Mouse (Mus musculus) limb, embryonic 14.5 days (tissue): ENCODE measurements around the gene Jade1. TPM values are rescaled to one million over a fixed set of nuclear protein-coding genes. Genes with fewer than 3 reads are reported as not detected.

ENCODE experiments used
- ATAC-seq: fragments of 200-750 bp; cut with Nextera tagmentation; 2 replicates; pipeline ENCODE4 v1.8.0; 2017; ENCODE audit warnings: low read depth, moderate number of reproducible peaks, moderate TSS enrichment; ENCODE audit not compliant: low FRiP score
- DNase-seq: peaks from one replicate; pipeline ENCODE4 v3.0.0-alpha.2; 2015; ENCODE audit warnings: low spot score
- H3K27ac ChIP-seq: fragments of 300-500 bp; sonication (generic); replicated peaks from 2 replicates; pipeline ENCODE4 v1.5.1; 2014; ENCODE audit warnings: low read depth, mild to moderate bottlenecking, low read length, moderate library complexity, mixed read lengths
- H3K27me3 ChIP-seq: fragments of 300-500 bp; sonication (generic); 2 replicates; pipeline ENCODE4 v1.6.1; 2014; ENCODE audit warnings: low read length, mixed read lengths; ENCODE audit not compliant: control insufficient read depth, insufficient read depth
- H3K36me3 ChIP-seq: fragments of 300-500 bp; sonication (generic); 2 replicates; pipeline ENCODE4 v1.6.1; 2014; ENCODE audit warnings: mild to moderate bottlenecking, low read length, moderate library complexity, mixed read lengths; ENCODE audit not compliant: control insufficient read depth, insufficient read depth
- H3K4me1 ChIP-seq: fragments of 300-500 bp; sonication (generic); 2 replicates; pipeline ENCODE4 v1.6.1; 2014; ENCODE audit warnings: antibody characterized with exemption, low read length, mixed read lengths; ENCODE audit not compliant: control insufficient read depth, insufficient read depth
- H3K4me2 ChIP-seq: fragments of 300-500 bp; sonication (generic); replicated peaks from 2 replicates; pipeline ENCODE4 v1.6.1; 2014; ENCODE audit warnings: low read depth, mild to moderate bottlenecking, low read length, moderate library complexity; ENCODE audit not compliant: severe bottlenecking
- H3K4me3 ChIP-seq: fragments of 300-500 bp; sonication (generic); replicated peaks from 2 replicates; pipeline ENCODE4 v1.5.1; 2014; ENCODE audit warnings: low read length
- H3K9ac ChIP-seq: fragments of 300-500 bp; sonication (generic); 2 replicates; pipeline ENCODE4 v1.6.1; 2014; ENCODE audit warnings: mild to moderate bottlenecking, low read depth, low read length, moderate library complexity; ENCODE audit not compliant: severe bottlenecking
- H3K9me3 ChIP-seq: fragments of 300-500 bp; sonication (generic); 2 replicates; pipeline ENCODE4 v1.6.1; 2016; ENCODE audit warnings: low read length; ENCODE audit not compliant: control insufficient read depth
- POLR2A ChIP-seq: fragments of 200-500 bp; IDR thresholded peaks from 2 replicates; pipeline ENCODE4 v1.8.0; 2012; ENCODE audit warnings: inconsistent platforms, mild to moderate bottlenecking, moderate library complexity, borderline replicate concordance; ENCODE audit not compliant: insufficient read depth, insufficient read length; ENCODE audit errors: extremely low read depth
- WGBS: fragments of 180-500 bp; shearing (Covaris S2); extraction: QIAGEN DNeasy Blood & Tissue Kit; methylation state at CpG from one replicate; pipeline ENCODE4 v1.1.7; 2014; 5-methylcytosine and 5-hydroxymethylcytosine counted together
- polyA plus RNA-seq, 2 experiments: library from polyadenylated mRNA; depleted of rRNA in 1 of 2; stranded (reverse) in 1 of 2; unstranded in 1 of 2; fragments of >200 nt; fragmentation: Nextera tagmentation in 1 of 2; extraction: Ambion mirVana in 1 of 2; gene quantifications; 2 replicates each; pipeline versions ENCODE4 v1.2.1 to v1.2.3; 2012 to 2014

The Jade1 gene
- polyA plus RNA-seq, 2 experiments: 8.8 to 12.8 TPM

- no peak overlapping the region for H3K27ac ChIP-seq
- peaks cover 7% of the 10 kb centered on the region for H3K36me3 ChIP-seq
- TF ChIP-seq POLR2A: no peak
- peaks cover 13% of the 10 kb centered on the region; the same call in 1 of the 2 replicates for H3K4me1 ChIP-seq
- no peak overlapping the region for H3K4me2 ChIP-seq
- no peaks in the 10 kb centered on the region for H3K9me3 ChIP-seq
- DNase-seq: no peak
- WGBS: 84% methylated on average over 7 of the region's 7 CpGs
- H3K4me3 ChIP-seq: no peak overlapping the region
- no peak overlapping the region for H3K9ac ChIP-seq
- H3K27me3 ChIP-seq: no peaks in the 10 kb centered on the region
- no peak for ATAC-seq
These were observed 37.3 kb downstream of the Jade1 start for GRCm38 (mm10) chr3:41592805-41593204.

GRCm38 (mm10) chr3:41594097-41594879 lies 38.8 kb downstream of the Jade1 start:
- no peaks in the 10 kb centered on the region for H3K9me3 ChIP-seq
- no peak overlapping the region for H3K9ac ChIP-seq

GRCm38 (mm10) chr3:41595010-41595409 lies 39.5 kb downstream of the Jade1 start:
- Histone ChIP-seq H3K4me1 (0 out of 2 replicates have a peak, but pooled peaks cover 3% of the 10 kb centered on the region), H3K27ac (no peak overlapping the region), H3K9me3 (no peaks in the 10 kb centered on the region), H3K27me3 (no peaks in the 10 kb centered on the region), H3K9ac (no peak overlapping the region), H3K4me2 (no peak overlapping the region), H3K4me3 (no peak overlapping the region), H3K36me3 (peaks cover 17% of the 10 kb centered on the region)
- TF ChIP-seq POLR2A: no peak
- no peak for DNase-seq
- WGBS: 95% methylated on average over 4 of the region's 4 CpGs
- ATAC-seq: no peak

More at GRCm38 (mm10) chr3:41594097-41594879, 38.8 kb downstream of the Jade1 start:
- peaks cover 15% of the 10 kb centered on the region for H3K36me3 ChIP-seq
- ATAC-seq: no peak
- H3K27ac ChIP-seq: no peak overlapping the region
- H3K27me3 ChIP-seq: no peaks in the 10 kb centered on the region
- 63% methylated on average over 9 of the region's 9 CpGs for WGBS
- H3K4me3 ChIP-seq: no peak overlapping the region
- peaks cover 3% of the 10 kb centered on the region; the same call in 1 of the 2 replicates for H3K4me1 ChIP-seq
- DNase-seq: no peak
- H3K4me2 ChIP-seq: no peak overlapping the region
- TF ChIP-seq POLR2A: no peak

GRCm38 (mm10) chr3:41597036-41597435 lies 41.5 kb downstream of the Jade1 start:
- Histone ChIP-seq H3K9ac (no peak overlapping the region), H3K36me3 (peaks cover 21% of the 10 kb centered on the region)
- no peak for ATAC-seq

GRCm38 (mm10) chr3:41598412-41598811 lies 42.9 kb downstream of the Jade1 start:
- Histone ChIP-seq H3K27me3 (no peaks in the 10 kb centered on the region), H3K4me3 (no peak overlapping the region), H3K4me1 (peaks cover 8% of the 10 kb centered on the region), H3K9me3 (no peaks in the 10 kb centered on the region), H3K9ac (no peak overlapping the region), H3K4me2 (no peak overlapping the region), H3K36me3 (peaks cover 21% of the 10 kb centered on the region), H3K27ac (no peak overlapping the region)
- TF ChIP-seq POLR2A: no peak
- DNase-seq (no peak), ATAC-seq (no peak)
- WGBS: 73% methylated on average over 9 of the region's 9 CpGs

More at GRCm38 (mm10) chr3:41597036-41597435, 41.5 kb downstream of the Jade1 start:
- no peaks in the 10 kb centered on the region for H3K27me3 ChIP-seq
- no peaks in the 10 kb centered on the region for H3K9me3 ChIP-seq
- 0 out of 2 replicates have a peak, but pooled peaks cover 3% of the 10 kb centered on the region for H3K4me1 ChIP-seq
- H3K4me3 ChIP-seq: no peak overlapping the region
- no peak overlapping the region for H3K27ac ChIP-seq
- H3K4me2 ChIP-seq: no peak overlapping the region
- TF ChIP-seq POLR2A: no peak
- whole genome bisulfite sequencing: 95% methylated on average over 8 of the region's 8 CpGs
- DNase-seq: no peak

- Histone ChIP-seq H3K9ac (no peak overlapping the region), H3K36me3 (peaks cover 15% of the 10 kb centered on the region), H3K9me3 (no peaks in the 10 kb centered on the region), H3K4me3 (no peak overlapping the region), H3K4me2 (no peak overlapping the region), H3K4me1 (peaks cover 8% of the 10 kb centered on the region), H3K27me3 (no peaks in the 10 kb centered on the region), H3K27ac (no peak overlapping the region)
- ATAC-seq (no peak), DNase-seq (no peak)
- no peak for TF ChIP-seq POLR2A
- 95% methylated on average over 10 of the region's 10 CpGs for WGBS
These were observed 43.7 kb downstream of the Jade1 start for GRCm38 (mm10) chr3:41599226-41599625.
